Mouse (Mus musculus): ENCODE results near the gene Tmem192. TPM values are rescaled to one million over a fixed set of nuclear protein-coding genes. Genes with fewer than 3 reads are reported as not detected.
"Not testable (repeated sequence)": the region's sequence is repeated elsewhere in the genome, so short reads cannot be mapped to it uniquely, and the experiment has no call there.

Tmem192 gene
- total RNA-seq, 2 experiments from 2014 or later = 0.45 to 8.8 TPM

DNA sequence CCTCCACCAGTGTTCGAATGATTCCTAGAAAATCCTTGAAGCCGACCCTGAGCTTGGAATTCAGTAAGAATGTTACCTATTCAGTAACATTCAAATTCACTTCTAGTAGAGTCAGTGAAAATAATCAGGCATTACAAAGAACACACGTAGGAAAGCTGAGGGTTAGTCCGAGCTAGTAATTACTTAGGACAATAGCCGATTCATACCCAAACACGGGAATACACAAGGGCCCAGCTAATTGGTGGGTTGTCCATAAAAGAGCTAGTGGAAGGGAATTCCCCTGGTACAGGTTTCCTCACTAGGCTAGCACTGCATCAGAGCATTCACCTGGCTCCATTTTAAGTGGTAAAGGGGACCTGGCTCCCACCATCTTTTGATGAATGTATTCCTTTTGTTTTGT is 5.1 kb downstream of the Tmem192 start:
- no peak for ATAC-seq (replicated peaks; ENCODE audit: low FRiP score, poor library complexity, severe bottlenecking)

DNA sequence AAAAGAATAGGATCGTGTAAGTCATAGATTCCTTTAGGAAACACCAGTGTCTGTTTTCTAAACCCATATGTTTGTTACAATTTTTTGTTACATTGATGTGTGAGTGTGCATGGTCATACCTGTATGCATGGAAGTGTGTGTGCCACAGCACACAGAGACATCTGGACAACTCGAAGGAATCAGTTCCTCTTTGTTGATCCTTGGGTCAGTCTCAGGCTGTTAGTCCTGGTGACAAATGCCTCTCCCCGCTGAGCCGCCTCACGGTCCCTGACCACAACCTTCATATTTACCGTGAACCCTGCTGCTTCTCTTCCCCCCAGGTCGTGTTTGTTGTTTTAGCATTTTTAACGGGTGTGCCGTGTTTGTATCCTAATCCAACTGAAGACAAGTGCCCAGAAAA is 12.0 kb downstream of the Tmem192 start:
- no peak for ATAC-seq (replicated peaks; ENCODE audit: low FRiP score, poor library complexity, severe bottlenecking)

DNA sequence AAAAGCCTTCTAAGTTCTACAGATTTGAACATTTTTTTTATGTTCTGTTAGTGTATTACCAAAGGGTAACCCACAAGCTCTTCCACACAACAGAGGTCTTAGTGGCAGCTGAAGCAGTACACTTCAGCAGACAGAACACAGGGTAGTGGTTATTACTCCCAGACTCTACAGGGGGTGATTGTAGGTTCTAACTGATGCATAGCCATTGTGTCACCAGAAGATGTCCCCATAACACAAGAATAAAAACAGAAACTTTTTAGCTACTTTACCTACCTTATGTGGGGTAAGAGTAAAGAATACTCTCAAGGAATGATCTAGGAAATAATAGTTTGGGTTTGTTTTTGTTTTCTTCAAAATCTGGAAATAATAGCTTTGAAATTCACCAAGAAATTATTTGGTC is 15.9 kb downstream of the Tmem192 start:
- ATAC-seq (replicated peaks; ENCODE audit: low FRiP score, poor library complexity, severe bottlenecking) = no peak

DNA sequence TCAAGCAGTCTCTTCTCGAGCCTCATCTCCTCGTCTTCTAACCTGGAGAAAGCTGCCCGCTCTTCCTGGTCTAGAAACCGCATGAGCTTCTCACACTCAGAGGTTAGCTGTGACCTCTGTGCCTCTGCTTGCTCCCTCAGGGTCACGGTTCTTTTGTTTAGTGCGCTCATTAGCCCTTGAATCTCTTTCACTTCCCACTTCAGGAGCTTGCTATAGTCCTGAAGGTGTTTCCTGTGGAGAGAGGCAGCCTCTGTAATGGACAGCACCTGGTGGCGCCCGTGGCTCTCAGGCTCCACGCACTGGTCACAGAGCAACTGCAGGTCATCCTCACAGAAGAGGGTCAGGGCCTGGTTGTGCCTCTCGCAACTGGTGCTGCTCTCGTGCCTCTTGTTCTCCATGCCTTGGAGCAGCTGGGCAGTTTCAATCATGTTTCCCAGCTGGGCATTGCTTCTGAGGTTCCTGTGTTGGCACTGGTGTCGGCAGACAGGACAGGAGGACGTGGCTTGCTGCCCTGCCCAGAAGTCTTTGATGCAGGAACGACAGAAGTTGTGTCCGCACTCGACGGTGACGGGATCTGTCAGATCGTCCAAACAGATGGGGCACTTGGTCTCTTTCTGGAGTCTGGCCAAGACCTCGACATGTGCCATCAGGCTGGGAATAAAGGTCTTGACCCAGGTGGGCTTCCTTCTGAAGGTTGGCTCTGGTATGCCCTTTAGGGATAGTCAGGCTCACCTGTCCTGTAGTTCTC is 36.3 kb downstream of the Tmem192 start:
- no peak for ATAC-seq (replicated peaks; ENCODE audit: low FRiP score, poor library complexity, severe bottlenecking)

DNA sequence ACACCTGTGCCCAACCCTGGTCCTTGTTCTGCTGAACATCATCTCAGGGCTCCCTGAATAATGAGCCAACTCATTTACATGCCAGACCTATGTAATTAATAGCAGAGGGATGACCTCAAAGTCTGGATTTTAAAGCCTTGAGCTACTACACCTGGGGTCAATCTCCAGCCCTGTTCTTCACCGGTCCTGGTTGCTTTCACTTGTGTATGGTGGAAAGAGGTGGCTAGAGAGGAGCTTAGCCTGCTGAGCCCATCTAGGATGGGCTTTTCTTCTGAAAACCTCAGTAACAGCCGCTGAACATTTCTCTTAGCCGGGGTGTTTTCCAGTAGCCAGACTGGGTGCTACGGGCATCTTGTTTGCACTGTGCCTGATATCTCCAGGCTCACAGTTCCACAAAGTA is 40.7 kb downstream of the Tmem192 start, which contains the start of gene Trim75:
Trim75 (minus strand) TSS at position 101 of the 400 bp plus-strand sequence.
- ATAC-seq (replicated peaks; ENCODE audit: low FRiP score, poor library complexity, severe bottlenecking) = no peak

DNA sequence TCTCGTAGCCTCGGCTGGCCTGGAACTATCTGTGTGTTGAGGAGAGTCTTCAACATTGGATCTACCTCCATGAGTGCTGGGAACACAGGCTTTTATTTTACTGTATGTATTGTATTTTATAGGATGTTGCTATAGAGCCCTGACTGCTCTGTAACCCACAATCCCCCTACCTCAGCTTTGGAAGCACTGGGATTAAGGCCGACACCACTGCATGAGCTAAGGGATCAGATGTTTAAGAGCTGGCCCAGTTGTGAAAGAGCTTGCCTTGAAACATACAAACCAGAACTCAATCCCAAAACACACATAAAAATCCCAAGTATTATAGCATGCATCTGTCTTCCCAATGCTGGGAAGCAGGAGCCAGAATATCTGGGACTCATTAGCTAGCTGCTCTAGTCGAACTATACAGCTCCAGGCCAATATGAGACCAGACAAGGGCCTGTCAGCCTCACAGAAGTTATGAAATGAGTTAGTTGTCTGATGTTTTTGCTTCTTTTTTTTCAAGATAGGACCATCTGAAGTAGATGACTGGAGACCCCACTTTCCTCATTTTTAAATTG is 51.9 kb downstream of the Tmem192 start:
- ATAC-seq (replicated peaks; ENCODE audit: low FRiP score, poor library complexity, severe bottlenecking) = no peak

DNA sequence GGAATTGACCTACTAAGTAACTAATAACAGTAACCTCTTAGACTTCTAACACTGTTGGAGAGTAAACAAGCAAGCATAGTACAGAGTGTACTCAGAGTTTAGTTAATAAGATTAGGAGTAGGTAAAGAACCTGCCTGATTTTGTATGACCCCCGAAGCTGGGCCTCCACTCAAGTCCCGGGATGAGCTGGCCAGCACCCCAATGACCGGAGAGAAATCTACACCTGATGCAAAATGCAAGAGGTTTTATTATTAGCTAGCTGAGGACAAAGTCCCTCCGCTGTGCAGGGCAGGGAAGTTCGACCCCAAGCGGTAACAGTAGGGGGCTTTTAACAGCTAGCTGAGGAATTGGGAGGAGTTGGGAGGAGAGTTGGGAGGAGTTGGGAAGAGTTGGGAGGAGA is 60.6 kb downstream of the Tmem192 start:
- ATAC-seq (replicated peaks; ENCODE audit: low FRiP score, poor library complexity, severe bottlenecking) = not testable (repeated sequence)

DNA sequence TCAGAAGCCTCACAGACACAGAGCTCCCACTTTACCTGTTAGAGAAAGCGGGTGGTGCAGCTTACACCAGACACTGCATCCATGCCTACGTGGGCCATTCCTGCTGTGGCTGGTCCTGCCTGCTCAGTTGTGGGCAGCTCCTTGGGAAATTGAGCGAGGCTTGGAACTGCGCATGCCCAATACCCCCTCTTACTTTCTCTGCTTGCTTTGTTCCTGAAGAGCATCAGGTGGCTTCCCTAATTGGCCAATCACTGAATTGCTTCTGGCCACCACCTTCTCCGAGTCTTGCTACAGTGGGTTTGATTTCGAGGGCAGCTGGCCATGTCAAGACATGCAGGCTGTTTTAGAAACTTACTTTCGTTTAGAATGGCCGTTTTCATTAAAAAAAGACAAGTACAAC is 71.4 kb downstream of the Tmem192 start, which contains the start of the genes Trim61 and Trim60:
Trim61 (minus strand) TSS at position 101 of the 400 bp plus-strand sequence.
Trim60 (minus strand) TSS at position 162 of the 400 bp plus-strand sequence.
- ATAC-seq (replicated peaks; ENCODE audit: low FRiP score, poor library complexity, severe bottlenecking) = no peak

Other genes starting within 250 kb of the Tmem192 start
- 19.3 and 24.1 TPM in 2 replicates for gene Msmo1, start 213.4 kb upstream of the Tmem192 start, total RNA-seq (2015; ENCODE audit: low replicate concordance)
- 7.9 and 9.0 TPM in 2 replicates for gene Msmo1, start 213.4 kb upstream of the Tmem192 start, total RNA-seq (2017; ENCODE audit: low replicate concordance)
- 1.4 and 4.6 TPM in 2 replicates for gene Klhl2, start 97.2 kb upstream of the Tmem192 start, total RNA-seq (2015; ENCODE audit: low replicate concordance)
- gene Klhl2, start 97.2 kb upstream of the Tmem192 start, total RNA-seq (2017; ENCODE audit: low replicate concordance) = 1.2 and 2.6 TPM in 2 replicates
- not detected in 2 replicates for gene Trim75, start 40.6 kb downstream of the Tmem192 start, total RNA-seq (2015; ENCODE audit: low replicate concordance)
- gene Trim75, start 40.6 kb downstream of the Tmem192 start, total RNA-seq (2017; ENCODE audit: low replicate concordance) = not detected in 2 replicates
- not detected in 2 replicates for gene Trim61, start 71.3 kb downstream of the Tmem192 start, total RNA-seq (2015; ENCODE audit: low replicate concordance)
- not detected in 2 replicates for gene Trim61, start 71.3 kb downstream of the Tmem192 start, total RNA-seq (2017; ENCODE audit: low replicate concordance)
- gene Trim60, start 71.4 kb downstream of the Tmem192 start, total RNA-seq (2015; ENCODE audit: low replicate concordance) = not detected in 2 replicates
- gene Trim60, start 71.4 kb downstream of the Tmem192 start, total RNA-seq (2017; ENCODE audit: low replicate concordance) = not detected in 2 replicates
- gene Apela, start 90.2 kb downstream of the Tmem192 start, total RNA-seq (2015; ENCODE audit: low replicate concordance) = not detected in 2 replicates
- gene Apela, start 90.2 kb downstream of the Tmem192 start, total RNA-seq (2017; ENCODE audit: low replicate concordance) = not detected in 2 replicates
- not detected in 2 replicates for gene Gm10663, start 127.8 kb downstream of the Tmem192 start, total RNA-seq (2015; ENCODE audit: low replicate concordance)
- not detected in 2 replicates for gene Gm10663, start 127.8 kb downstream of the Tmem192 start, total RNA-seq (2017; ENCODE audit: low replicate concordance)
- not detected in 2 replicates for gene BC030870, start 182.4 kb downstream of the Tmem192 start, total RNA-seq (2015; ENCODE audit: low replicate concordance)
- not detected in 2 replicates for gene BC030870, start 182.4 kb downstream of the Tmem192 start, total RNA-seq (2017; ENCODE audit: low replicate concordance)